Mouse (Mus musculus) midbrain, postnatal 0 days (tissue): ENCODE results near the gene Zfp810. TPM values are rescaled to one million over a fixed set of nuclear protein-coding genes. Genes with fewer than 3 reads are reported as not detected.

Experiments
- ATAC-seq: fragments of 200-750 bp; cut with Nextera tagmentation; 2 replicates; pipeline ENCODE4 v1.8.0; 2017; ENCODE audit warnings: moderate number of reproducible peaks, mild to moderate bottlenecking, moderate TSS enrichment, moderate library complexity; ENCODE audit not compliant: low FRiP score
- DNase-seq: peaks from one replicate; pipeline ENCODE4 v3.0.0-alpha.2; 2015; ENCODE audit warnings: low spot score
- H3K27ac ChIP-seq: fragments of 300-500 bp; sonication (generic); 2 replicates; pipeline ENCODE4 v1.5.1; 2014; ENCODE audit warnings: low read depth, mild to moderate bottlenecking, low read length, mixed read lengths
- H3K27me3 ChIP-seq: fragments of 300-500 bp; sonication (generic); 2 replicates; pipeline ENCODE4 v1.6.1; 2014; ENCODE audit warnings: low read length, control low read depth, mixed read lengths; ENCODE audit not compliant: insufficient read depth
- H3K36me3 ChIP-seq: fragments of 300-500 bp; sonication (generic); 2 replicates; pipeline ENCODE4 v1.6.1; 2014; ENCODE audit warnings: low read length, control low read depth, mixed read lengths; ENCODE audit not compliant: insufficient read depth
- H3K4me1 ChIP-seq: fragments of 300-500 bp; sonication (generic); 2 replicates; pipeline ENCODE4 v1.6.1; 2014; ENCODE audit warnings: mild to moderate bottlenecking, control low read depth, antibody characterized with exemption, low read length, mixed read lengths; ENCODE audit not compliant: insufficient read depth
- H3K4me2 ChIP-seq: fragments of 300-500 bp; sonication (generic); 2 replicates; pipeline ENCODE4 v1.6.1; 2014; ENCODE audit warnings: low read depth, mild to moderate bottlenecking, low read length, mixed read lengths; ENCODE audit not compliant: poor library complexity, severe bottlenecking
- H3K4me3 ChIP-seq: fragments of 300-500 bp; sonication (generic); 2 replicates; pipeline ENCODE4 v1.5.1; 2014; ENCODE audit warnings: low read depth, mild to moderate bottlenecking, low read length, moderate library complexity
- H3K9ac ChIP-seq: fragments of 300-500 bp; sonication (generic); replicated peaks from 2 replicates; pipeline ENCODE4 v1.6.1; 2014; ENCODE audit warnings: mild to moderate bottlenecking, low read length, moderate library complexity, mixed read lengths; ENCODE audit not compliant: poor library complexity, severe bottlenecking
- H3K9me3 ChIP-seq: fragments of 300-500 bp; sonication (generic); 2 replicates; pipeline ENCODE4 v1.6.1; 2016; ENCODE audit warnings: low read length, control low read depth
- CTCF ChIP-seq: IDR thresholded peaks from 2 replicates; pipeline ENCODE4 v1.5.1; 2016; ENCODE audit warnings: antibody characterized with exemption, mild to moderate bottlenecking
- WGBS: fragments of 180-500 bp; shearing (Covaris S2); extraction: QIAGEN DNeasy Blood & Tissue Kit; methylation state at CpG from one replicate; pipeline ENCODE4 v1.1.7; 2014; 5-methylcytosine and 5-hydroxymethylcytosine counted together
- polyA plus RNA-seq: library from polyadenylated mRNA; unstranded; fragments of >200 nt; fragmentation: Nextera tagmentation; extraction: Ambion mirVana; gene quantifications from 2 replicates; pipeline ENCODE4 v1.2.1, GENCODE M21; 2015
- total RNA-seq: library from RNA; depleted of rRNA; stranded (reverse); fragments of >200 nt; gene quantifications from 2 replicates; pipeline ENCODE4 v1.2.3, GENCODE M21; 2014

The Zfp810 gene
- total and polyA plus RNA-seq, 2 experiments from 2014 or later, result 24.9 to 31.1 TPM

DNA sequence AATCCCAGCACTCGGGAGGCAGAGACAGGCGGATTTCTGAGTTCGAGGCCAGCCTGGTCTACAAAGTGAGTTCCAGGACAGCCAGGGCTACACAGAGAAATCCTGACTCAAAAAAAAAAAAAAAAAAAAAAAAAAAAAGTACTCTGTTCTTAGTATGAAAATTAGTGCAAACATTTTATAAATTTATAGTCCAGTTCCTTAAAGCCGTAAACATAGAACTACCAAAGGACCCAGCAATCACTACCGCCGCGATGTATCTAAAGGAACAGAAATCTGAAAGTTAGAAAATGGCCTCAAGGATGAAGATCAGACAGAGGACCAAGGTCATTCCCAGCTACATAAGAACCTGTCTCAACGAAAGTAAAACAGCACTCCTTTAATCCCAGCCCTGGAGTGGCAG is 48.7 kb downstream of the Zfp810 start:
- Histone ChIP-seq H3K4me2 (peak overlapping the region; percentile 73), H3K27me3 (no peaks in the 10 kb centered on the region), H3K36me3 (peaks cover 4% of the 10 kb centered on the region; the same call in 1 of the 2 replicates), H3K9ac (peak overlapping the region; percentile 67), H3K4me3 (peak overlapping the region; percentile 56), H3K27ac (no peak overlapping the region), H3K4me1 (no peaks in the 10 kb centered on the region), H3K9me3 (no peaks in the 10 kb centered on the region; the same call in 1 of the 2 replicates)
- TF ChIP-seq CTCF, result no peak
- 80% methylated on average over 8 of the region's 8 CpGs for WGBS
- ATAC-seq, result no peak
- DNase-seq, result no peak

DNA sequence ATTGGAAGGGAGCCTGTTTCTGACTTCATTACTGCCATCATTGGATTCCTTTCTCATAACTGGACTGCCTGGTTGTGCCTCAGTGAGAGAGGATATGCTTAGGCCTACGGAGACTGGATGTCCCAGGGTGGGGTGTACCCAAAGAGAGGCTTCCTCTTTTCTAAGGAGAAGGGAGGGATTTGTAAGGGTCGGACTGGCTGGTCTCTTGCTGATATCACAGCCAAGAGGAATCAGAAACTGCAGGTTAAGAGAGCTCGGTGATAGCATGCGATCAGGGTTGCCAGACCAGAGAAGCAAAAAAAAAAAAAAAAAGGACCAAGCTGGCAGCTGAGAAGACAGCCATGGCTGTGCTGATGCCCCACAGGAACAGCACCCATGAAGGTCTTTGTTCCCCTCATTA is 50.9 kb downstream of the Zfp810 start:
- 97% methylated on average over 4 of the region's 4 CpGs for WGBS

DNA sequence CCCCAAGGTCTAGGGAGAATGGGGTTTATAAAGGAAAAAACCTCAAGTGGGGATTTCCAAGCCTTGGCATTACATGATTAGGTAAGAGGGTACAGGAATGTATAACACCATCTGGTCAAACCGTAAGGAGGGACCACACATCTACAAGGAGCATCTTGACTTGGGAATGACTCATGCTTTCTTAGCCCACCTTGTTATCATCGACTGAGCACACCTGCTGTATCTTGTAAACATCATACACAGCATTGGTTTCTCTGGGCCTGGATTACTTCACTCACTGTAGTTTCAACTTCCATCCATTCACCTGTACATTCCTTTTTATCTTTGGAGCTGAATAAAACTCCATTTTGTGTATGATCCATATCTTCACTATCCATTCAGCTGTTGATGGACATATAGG is 63.2 kb downstream of the Zfp810 start:
- DNase-seq (no peak), ATAC-seq (no peak)
- WGBS, result 97% methylated on average over 2 of the region's 2 CpGs
- H3K27ac ChIP-seq, result no peak overlapping the region
- TF ChIP-seq CTCF, result no peak
- H3K36me3 ChIP-seq, result peaks cover 29% of the 10 kb centered on the region
- H3K4me3 ChIP-seq, result no peak overlapping the region
- no peak overlapping the region for H3K4me2 ChIP-seq
- H3K9me3 ChIP-seq, result peaks cover 16% of the 10 kb centered on the region
- H3K9ac ChIP-seq, result no peak overlapping the region
- no peaks in the 10 kb centered on the region for H3K4me1 ChIP-seq
- no peaks in the 10 kb centered on the region for H3K27me3 ChIP-seq

More for the DNA sequence above, 50.9 kb downstream of the Zfp810 start:
- TF ChIP-seq CTCF, result no peak
- Histone ChIP-seq H3K4me2 (no peak overlapping the region), H3K4me1 (no peaks in the 10 kb centered on the region), H3K4me3 (no peak overlapping the region), H3K36me3 (peaks cover 10% of the 10 kb centered on the region), H3K9me3 (no peaks in the 10 kb centered on the region; the same call in 1 of the 2 replicates), H3K9ac (no peak overlapping the region), H3K27me3 (no peaks in the 10 kb centered on the region), H3K27ac (no peak overlapping the region)
- ATAC-seq (no peak), DNase-seq (no peak)

DNA sequence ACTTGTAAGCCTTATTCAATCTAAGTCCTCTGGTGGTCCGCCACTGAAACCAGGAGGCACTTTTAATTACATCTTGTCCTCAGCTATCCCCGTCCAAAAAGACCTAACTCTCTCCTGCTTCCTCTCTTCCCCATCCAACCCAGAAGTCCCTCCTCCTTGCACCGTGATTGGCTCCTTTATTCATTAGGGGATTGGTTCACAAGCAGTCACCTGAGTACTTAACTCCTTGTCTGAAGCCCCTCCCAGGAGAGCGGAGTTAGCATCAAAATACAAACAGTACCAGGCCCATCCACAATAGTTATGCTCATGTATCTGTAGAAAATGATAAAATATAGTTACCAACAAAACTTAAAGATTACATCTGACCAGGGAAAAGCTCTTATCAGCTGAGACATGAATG is 67.4 kb downstream of the Zfp810 start:
- Histone ChIP-seq H3K4me1 (no peaks in the 10 kb centered on the region), H3K9me3 (no peaks in the 10 kb centered on the region), H3K9ac (no peak overlapping the region), H3K27ac (no peak overlapping the region), H3K4me2 (no peak overlapping the region), H3K36me3 (peaks cover 33% of the 10 kb centered on the region; the same call in 1 of the 2 replicates), H3K27me3 (no peaks in the 10 kb centered on the region), H3K4me3 (no peak overlapping the region)
- ATAC-seq (no peak), DNase-seq (no peak)
- 95% methylated on average over 4 of the region's 4 CpGs for WGBS
- TF ChIP-seq CTCF, result no peak

DNA sequence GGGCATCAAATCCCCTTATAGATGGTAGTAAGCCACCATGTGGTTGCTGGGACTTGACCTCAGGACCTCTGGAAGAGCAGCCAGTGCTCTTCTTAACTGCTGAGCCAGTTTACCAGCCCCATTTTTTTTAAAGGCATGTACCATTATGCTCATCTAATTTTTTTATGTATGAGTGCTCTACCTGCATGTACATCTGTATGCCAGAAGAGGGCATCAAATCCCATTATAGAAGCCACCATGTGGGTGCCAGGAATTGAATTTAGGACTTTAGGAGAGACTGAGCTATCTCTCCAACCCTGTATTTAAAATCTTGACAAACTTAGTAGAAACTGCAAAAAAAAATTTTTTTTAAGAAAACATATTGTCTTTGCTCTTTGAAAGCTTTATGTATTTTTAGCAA is 76.9 kb downstream of the Zfp810 start:
- DNase-seq (peak; percentile 8), ATAC-seq (no peak)
- TF ChIP-seq CTCF, result peak; percentile 49
- H3K4me2 ChIP-seq, result no peak overlapping the region
- no peak overlapping the region for H3K27ac ChIP-seq
- no peaks in the 10 kb centered on the region for H3K36me3 ChIP-seq
- no peaks in the 10 kb centered on the region for H3K27me3 ChIP-seq
- H3K4me3 ChIP-seq, result no peak overlapping the region
- no peaks in the 10 kb centered on the region for H3K4me1 ChIP-seq
- no peak overlapping the region for H3K9ac ChIP-seq
- H3K9me3 ChIP-seq, result no peaks in the 10 kb centered on the region

- no peak overlapping the region for H3K4me2 ChIP-seq
- no peak for TF ChIP-seq CTCF
- H3K9me3 ChIP-seq, result no peaks in the 10 kb centered on the region
- no peak overlapping the region for H3K4me3 ChIP-seq
- ATAC-seq (no peak), DNase-seq (no peak)
- no peak overlapping the region for H3K27ac ChIP-seq
- no peaks in the 10 kb centered on the region for H3K36me3 ChIP-seq
- no peaks in the 10 kb centered on the region for H3K27me3 ChIP-seq
- no peaks in the 10 kb centered on the region for H3K4me1 ChIP-seq
- 94% methylated on average over 3 of the region's 3 CpGs for WGBS
- H3K9ac ChIP-seq, result no peak overlapping the region
These were observed 77.4 kb downstream of the Zfp810 start for GRCm38 (mm10) chr9:22230061-22230460.
